Mouse (Mus musculus): ENCODE data around the gene Slc50a1.

GRCm38 (mm10) chr3:89317246-89317645, 46.9 kb upstream of the Slc50a1 start:
- TF ChIP-seq CTCF (IDR thresholded peaks at IDR 0.05; ENCODE audit: control insufficient read depth, insufficient read depth, insufficient replicate concordance, low read depth, low read length): no peak
- TF ChIP-seq POLR2A (IDR thresholded peaks at IDR 0.05; ENCODE audit: control insufficient read depth, low read depth, low read length): no peak

Data from testis, adult 2 months (tissue).